Mouse (Mus musculus) liver, embryonic 14.5 days (tissue): ENCODE measurements around the gene Cbx2. TPM values are rescaled to one million over a fixed set of nuclear protein-coding genes. Genes with fewer than 3 reads are reported as not detected.

Source experiments
- ATAC-seq: fragments of 200-750 bp; cut with Nextera tagmentation; 2 replicates; pipeline ENCODE4 v1.8.0; 2017; ENCODE audit warnings: moderate number of reproducible peaks, mild to moderate bottlenecking, moderate library complexity; ENCODE audit not compliant: insufficient read depth
- DNase-seq, 3 experiments: peaks; one replicate each; pipeline ENCODE4 v3.0.0-alpha.2; 2012 to 2013; ENCODE audit warnings: low read depth in 3 of 3, low spot score in 3 of 3
- H3K27ac ChIP-seq: fragments of 300-500 bp; sonication (generic); 2 replicates; pipeline ENCODE4 v1.5.1; 2014; ENCODE audit warnings: moderate library complexity, mild to moderate bottlenecking, control low read depth, inconsistent platforms
- H3K27me3 ChIP-seq: fragments of 300-500 bp; sonication (generic); 2 replicates; pipeline ENCODE4 v1.6.1; 2014; ENCODE audit warnings: mild to moderate bottlenecking, low read length, moderate library complexity; ENCODE audit not compliant: control insufficient read depth, insufficient read depth
- H3K36me3 ChIP-seq: fragments of 300-500 bp; sonication (generic); replicated peaks from 2 replicates; pipeline ENCODE4 v1.6.1; 2014; ENCODE audit warnings: low read depth; ENCODE audit not compliant: control insufficient read depth, insufficient read depth
- H3K4me1 ChIP-seq, 2 experiments: fragments of 200-500 bp in 1 of 2; fragments of 300-500 bp in 1 of 2; sonication (generic) in 1 of 2; replicated peaks; 2 replicates each; pipeline ENCODE4 v1.6.1; 2012 to 2014; ENCODE audit warnings: antibody characterized with exemption in 1 of 2, inconsistent platforms in 1 of 2, low read length in 1 of 2; ENCODE audit not compliant: control insufficient read depth in 2 of 2, insufficient read depth in 2 of 2
- H3K4me2 ChIP-seq: fragments of 300-500 bp; sonication (generic); 2 replicates; pipeline ENCODE4 v1.6.1; 2014; ENCODE audit warnings: low read depth, mild to moderate bottlenecking, control low read depth, moderate library complexity
- H3K4me3 ChIP-seq, 2 experiments: fragments of 200-500 bp in 1 of 2; fragments of 300-500 bp in 1 of 2; sonication (generic) in 1 of 2; 2 replicates each; pipeline ENCODE4 v1.5.1; 2012 to 2014; ENCODE audit warnings: low read depth in 2 of 2, low read length in 2 of 2, mild to moderate bottlenecking in 2 of 2, control low read depth in 1 of 2, inconsistent platforms in 1 of 2, moderate library complexity in 1 of 2; ENCODE audit not compliant: insufficient read depth in 1 of 2
- H3K9ac ChIP-seq: fragments of 300-500 bp; sonication (generic); replicated peaks from 2 replicates; pipeline ENCODE4 v1.6.1; 2014; ENCODE audit warnings: mild to moderate bottlenecking, control low read depth, moderate library complexity
- H3K9me3 ChIP-seq: fragments of 300-500 bp; sonication (generic); 2 replicates; pipeline ENCODE4 v1.6.1; 2016; ENCODE audit warnings: low read length, mixed read lengths; ENCODE audit not compliant: control insufficient read depth
- CTCF ChIP-seq: IDR thresholded peaks from 2 replicates; pipeline ENCODE4 v1.5.1; 2016; ENCODE audit warnings: antibody characterized with exemption, low read depth, control low read depth
- EP300 ChIP-seq: IDR thresholded peaks from 2 replicates; pipeline ENCODE4 v1.6.1; 2016; ENCODE audit warnings: antibody characterized with exemption, low read depth
- WGBS: fragments of 180-500 bp; shearing (Covaris S2); extraction: QIAGEN DNeasy Blood & Tissue Kit; methylation state at CpG from one replicate; pipeline ENCODE4 v1.1.7; 2014; ENCODE audit not compliant: insufficient replicate concordance; 5-methylcytosine and 5-hydroxymethylcytosine counted together
- polyA plus RNA-seq, 2 experiments: library from polyadenylated mRNA; depleted of rRNA in 1 of 2; stranded (reverse) in 1 of 2; unstranded in 1 of 2; fragments of >200 nt; fragmentation: Nextera tagmentation in 1 of 2; extraction: Ambion mirVana in 1 of 2; gene quantifications; 2 replicates each; pipeline versions ENCODE4 v1.2.1 to v1.2.3; 2012 to 2014

The Cbx2 gene
- polyA plus RNA-seq, 2 experiments, result 1.7 to 1.8 TPM

GRCm38 (mm10) chr11:119014455-119014854, 8.3 kb upstream of the Cbx2 start:
- no peak for DNase-seq
- Histone ChIP-seq H3K4me3 (no peak overlapping the region), H3K9ac (no peak overlapping the region), H3K36me3 (no peaks in the 10 kb centered on the region), H3K4me2 (no peak overlapping the region), H3K9me3 (no peaks in the 10 kb centered on the region), H3K27me3 (no peaks in the 10 kb centered on the region; the same call in 1 of the 2 replicates), H3K27ac (no peak overlapping the region), H3K4me1 (no peaks in the 10 kb centered on the region)
- TF ChIP-seq CTCF (no peak), EP300 (no peak)
- ATAC-seq, result no peak
- WGBS, result 53% methylated on average over 7 of the region's 7 CpGs

DNA sequence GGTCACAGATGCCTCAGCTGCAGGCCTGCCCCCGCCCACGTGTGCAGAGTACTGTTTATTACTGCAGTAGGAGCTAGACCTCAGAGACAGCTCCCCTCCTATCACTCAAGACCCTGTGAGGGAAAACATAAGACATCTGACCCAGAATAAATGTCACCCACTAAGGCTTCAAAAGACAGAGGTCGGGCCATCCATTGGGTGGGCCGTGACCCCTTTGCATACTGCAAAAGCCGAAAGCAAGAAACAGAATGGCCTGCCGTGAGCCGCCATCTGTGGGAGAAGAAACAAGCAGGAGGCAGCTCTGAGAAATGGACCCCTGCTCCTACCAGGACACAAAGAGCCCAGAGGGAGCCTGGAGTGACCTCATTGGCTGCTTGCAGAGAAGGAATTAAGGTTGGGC, 5.3 kb upstream of the Cbx2 start:
- H3K9ac ChIP-seq, result no peak overlapping the region
- DNase-seq (no peak), ATAC-seq (no peak)
- H3K9me3 ChIP-seq, result no peaks in the 10 kb centered on the region
- TF ChIP-seq CTCF (no peak), EP300 (no peak)
- H3K27ac ChIP-seq, result no peak overlapping the region
- H3K36me3 ChIP-seq, result no peaks in the 10 kb centered on the region
- 72% methylated on average over 7 of the region's 7 CpGs for WGBS
- H3K27me3 ChIP-seq, result peaks cover 21% of the 10 kb centered on the region
- H3K4me1 ChIP-seq, result 0 out of 4 replicates have a peak, but pooled peaks cover 0 to 2% of the 10 kb centered on the region in 2 experiments
- H3K4me2 ChIP-seq, result no peak overlapping the region
- no peak overlapping the region for H3K4me3 ChIP-seq

GRCm38 (mm10) chr11:119021180-119021579, 1.6 kb upstream of the Cbx2 start:
- Histone ChIP-seq H3K4me1 (0 out of 4 replicates have a peak, but pooled peaks cover 0 to 2% of the 10 kb centered on the region in 2 experiments), H3K4me2 (no peak overlapping the region), H3K9me3 (no peaks in the 10 kb centered on the region), H3K9ac (no peak overlapping the region), H3K27me3 (peaks cover 35% of the 10 kb centered on the region), H3K36me3 (no peaks in the 10 kb centered on the region), H3K27ac (no peak overlapping the region), H3K4me3 (no peak overlapping the region)
- TF ChIP-seq EP300 (no peak), CTCF (no peak)
- 62% methylated on average over 7 of the region's 7 CpGs for WGBS
- DNase-seq (no peak), ATAC-seq (no peak)

DNA sequence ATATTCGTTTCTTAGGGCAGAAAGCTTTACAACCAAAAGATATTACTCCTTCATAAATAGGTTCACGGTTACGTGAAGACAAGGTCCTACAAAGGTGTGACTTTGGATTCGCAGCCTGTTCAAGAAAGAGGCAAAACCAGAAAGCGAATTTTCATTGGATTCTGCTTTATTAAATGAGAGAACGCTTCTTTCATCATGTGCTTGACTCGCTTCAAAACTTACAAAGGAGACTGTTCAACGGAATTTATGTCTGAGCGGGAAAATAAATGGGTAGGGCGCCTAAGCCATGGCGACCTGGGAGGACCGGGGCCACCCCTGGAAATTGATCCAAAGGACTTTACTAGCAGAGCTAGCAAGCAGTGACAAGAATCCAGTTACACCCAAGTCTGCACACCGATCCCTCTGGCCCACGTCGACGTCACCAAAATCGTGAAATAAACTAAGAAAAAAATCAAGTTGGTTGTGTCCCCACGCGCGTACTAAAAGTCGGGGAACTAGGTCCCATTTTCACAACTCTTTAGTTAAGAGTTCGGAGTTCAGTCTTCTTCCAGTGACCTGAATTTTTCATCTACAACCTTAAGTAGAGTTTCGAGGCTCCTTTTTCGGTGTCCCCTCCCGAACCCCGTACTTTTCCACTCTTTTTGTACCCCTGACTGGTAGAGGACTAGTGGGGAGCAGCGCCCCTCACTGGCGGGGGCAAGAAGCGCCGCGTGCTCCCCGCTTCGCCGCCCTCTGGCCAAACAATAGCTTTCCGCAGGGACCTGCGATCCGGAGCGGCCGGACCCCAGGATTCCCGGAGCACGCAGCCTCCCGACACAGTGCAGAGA, 481 bp upstream of the Cbx2 start:
- ATAC-seq (no peak), DNase-seq (no peak)
- peak overlapping the region; percentile 37 to 62 for H3K4me3 ChIP-seq
- no peak overlapping the region for H3K27ac ChIP-seq
- H3K9me3 ChIP-seq, result no peaks in the 10 kb centered on the region
- H3K4me1 ChIP-seq, result 0 out of 4 replicates have a peak, but pooled peaks cover 0 to 2% of the 10 kb centered on the region in 2 experiments
- TF ChIP-seq EP300, result no peak
- peak; percentile 45 for TF ChIP-seq CTCF
- H3K4me2 ChIP-seq, result peak overlapping the region; percentile 65
- H3K9ac ChIP-seq, result no peak overlapping the region
- WGBS, result 6% methylated on average over 42 of the region's 42 CpGs
- H3K36me3 ChIP-seq, result no peaks in the 10 kb centered on the region
- H3K27me3 ChIP-seq, result peaks cover 35% of the 10 kb centered on the region

DNA sequence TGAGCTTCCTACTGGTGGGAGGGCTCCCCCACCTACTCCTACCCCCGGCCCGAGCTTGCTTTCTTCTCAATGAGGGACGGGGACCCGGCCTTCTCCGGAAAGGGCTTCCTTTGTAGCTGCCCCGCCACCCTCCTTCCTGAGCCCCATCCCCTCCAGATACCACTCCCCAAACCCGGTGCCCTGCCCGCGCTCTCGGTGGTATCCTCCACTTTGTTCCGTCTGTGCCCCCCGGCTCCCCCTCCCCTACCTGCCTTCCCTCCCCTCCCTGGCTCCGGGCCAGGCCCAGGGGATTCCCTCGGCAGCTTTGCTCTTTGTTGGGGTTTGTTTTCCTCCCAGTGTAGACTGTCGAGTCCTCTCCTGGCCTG, 836 bp downstream of the Cbx2 start:
- TF ChIP-seq CTCF (no peak), EP300 (no peak)
- H3K9me3 ChIP-seq, result no peaks in the 10 kb centered on the region
- peak overlapping the region; percentile 56 to 62 for H3K4me3 ChIP-seq
- 2% methylated on average over 15 of the region's 15 CpGs for WGBS
- DNase-seq (no peak), ATAC-seq (no peak)
- H3K4me2 ChIP-seq, result peak overlapping the region; percentile 65
- H3K27me3 ChIP-seq, result peaks cover 35% of the 10 kb centered on the region
- H3K9ac ChIP-seq, result no peak overlapping the region
- H3K36me3 ChIP-seq, result no peaks in the 10 kb centered on the region
- H3K27ac ChIP-seq, result no peak overlapping the region
- 0 out of 4 replicates have a peak, but pooled peaks cover 0 to 2% of the 10 kb centered on the region in 2 experiments for H3K4me1 ChIP-seq
